Mouse (Mus musculus): Measurements from ENCODE around the gene Mup22.
"Not testable (repeated sequence)": the region's sequence is repeated elsewhere in the genome, so short reads cannot be mapped to it uniquely, and the experiment has no call there.

Gene Mup22

GRCm38 (mm10) chr4:60821363-60821762 lies at the start of gene Mup22:
Gene Mup22, minus strand, starts transcription at chr4:60821463.
- DNase-seq (ENCODE audit: low spot score in 2 of 2), result not testable (repeated sequence)

DNA sequence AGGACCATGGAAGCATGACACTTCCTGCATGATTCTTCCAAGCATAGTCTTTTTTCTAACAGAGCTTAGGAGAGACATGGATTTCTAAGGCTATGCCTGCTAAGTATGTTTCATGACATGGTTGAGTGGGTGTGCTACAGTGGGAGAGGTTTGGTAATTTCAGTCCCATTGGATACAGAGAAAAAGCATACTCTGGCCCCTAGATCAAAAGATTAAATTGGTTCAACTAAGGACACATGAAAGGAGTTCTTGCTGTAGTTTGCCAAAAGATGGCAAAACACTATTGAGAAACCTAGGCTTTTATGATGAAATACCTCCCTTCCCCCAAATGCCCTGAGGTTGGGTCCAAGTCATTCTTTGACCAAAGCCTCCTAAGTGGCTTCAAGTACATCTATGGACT lies 19.6 kb upstream of the Mup22 start:
- not testable (repeated sequence) for DNase-seq (ENCODE audit: low spot score in 2 of 2)
